In the genomic region with DNA sequence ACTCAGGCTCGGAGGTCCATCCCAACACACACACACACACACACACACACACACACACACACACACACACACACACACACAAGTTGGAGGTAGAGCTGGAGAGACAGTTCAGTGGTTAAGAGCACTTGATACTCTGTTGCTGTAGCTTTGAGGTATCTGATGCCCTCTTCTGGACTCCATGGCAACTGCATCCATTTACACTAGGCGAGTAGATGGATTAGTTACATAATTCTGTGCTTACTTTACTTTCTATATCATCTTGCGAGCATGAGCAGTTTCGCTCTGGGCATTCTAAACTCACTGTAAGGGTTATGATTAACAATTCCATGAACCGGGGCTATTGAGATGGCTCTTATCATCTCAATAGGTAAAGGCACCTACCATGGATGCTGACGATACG, we compare ENCODE assay signal across 8 mouse cellular contexts. TPM values are rescaled to one million over a fixed set of nuclear protein-coding genes. Genes with fewer than 3 reads are reported as not detected.
DNase-seq lines count a peak whose midpoint lies in the region; TF ChIP-seq lines count a peak whose summit lies in the region.

No protein-coding gene starts in this region.

- H3K27ac ChIP-seq in thymus, adult 2 months (ENCODE audit: control insufficient read depth, insufficient read depth, low read length): no peak overlapping the region
- no peak overlapping the region for H3K27ac ChIP-seq in embryonic facial prominence, embryonic 10.5 days (replicated peaks)

- 54% methylated on average over 7 of the region's 7 CpGs for WGBS in thymus, adult 2 months
- WGBS in embryonic facial prominence, embryonic 10.5 days: 70% methylated on average over 7 of the region's 7 CpGs

- no peak for TF ChIP-seq POLR2A in thymus, adult 2 months (IDR thresholded peaks at IDR 0.05; ENCODE audit: control insufficient read depth, extremely low read depth, insufficient read depth, low read length, poor library complexity)

- no peaks in the 10 kb centered on the region for H3K36me3 ChIP-seq in thymus, adult 2 months (ENCODE audit: control insufficient read depth, insufficient read depth, low read length)
- H3K36me3 ChIP-seq in embryonic facial prominence, embryonic 10.5 days (replicated peaks): no peaks in the 10 kb centered on the region

- TF ChIP-seq CTCF in thymus, adult 2 months (IDR thresholded peaks at IDR 0.05; ENCODE audit: borderline replicate concordance, control insufficient read depth, extremely low read depth, insufficient read depth, low read length, poor library complexity): no peak

- no peaks in the 10 kb centered on the region for H3K9me3 ChIP-seq in embryonic facial prominence, embryonic 10.5 days

- no peaks in the 10 kb centered on the region for H3K27me3 ChIP-seq in thymus, adult 2 months (ENCODE audit: control insufficient read depth, insufficient read depth, low read length)
- peaks cover 9% of the 10 kb centered on the region; the same call in 1 of the 2 replicates for H3K27me3 ChIP-seq in embryonic facial prominence, embryonic 10.5 days (replicated peaks; ENCODE audit: low read depth, poor library complexity, severe bottlenecking)

- DNase-seq in adrenal gland, adult (ENCODE audit: inconsistent age in 2 of 2, low spot score in 1 of 2): peak; percentile 54 to 86
- no peak for DNase-seq in adrenal gland, adult 8-10 months
- peak; percentile 59 for DNase-seq in thymus, adult 2 months
- no peak for DNase-seq in thymus, adult 18-20 months
- DNase-seq in embryonic facial prominence, embryonic 10.5 days (ENCODE audit: low spot score): peak; percentile 41
- peak; percentile 84 for DNase-seq in layer of hippocampus, adult 11-12 months (ENCODE audit: low spot score)
- peak; percentile 64 for DNase-seq in lung, postnatal 25 days (ENCODE audit: low spot score)
- peak; percentile 61 for DNase-seq in testis, postnatal 10 days (ENCODE audit: low spot score)

- peaks cover 5% of the 10 kb centered on the region for H3K4me1 ChIP-seq in thymus, adult 2 months (replicated peaks; ENCODE audit: control insufficient read depth, insufficient read depth, low read length)
- peaks cover 16% of the 10 kb centered on the region for H3K4me1 ChIP-seq in embryonic facial prominence, embryonic 10.5 days

- no peak overlapping the region for H3K4me3 ChIP-seq in thymus, adult 2 months (ENCODE audit: control insufficient read depth, insufficient read depth, low read length)
- no peak overlapping the region for H3K4me3 ChIP-seq in embryonic facial prominence, embryonic 10.5 days

RNA-seq across cellular contexts. Expression of a gene that starts 8.6 kb away (rescaled TPM):
- 10 to 100 TPM; 41.5 to 59.8 (median 46.7) TPM for total RNA-seq in adrenal gland, adult 8-10 months (2022)
- 0.17 and 0.18 TPM in 2 replicates for polyA plus RNA-seq in thymus, adult 2 months (2012; rRNA removed)
- polyA plus RNA-seq in embryonic facial prominence, embryonic 10.5 days (2016; fragmentation: Nextera tagmentation; extraction: Ambion mirVana): 0.80 and 1.9 TPM in 2 replicates

RNA-seq across cellular contexts. Expression of a gene that starts 14.5 kb away (rescaled TPM):
- total RNA-seq in adrenal gland, adult 8-10 months (2022): 100 to 1,000 TPM in 3 of 4 experiments, 10 to 100 TPM in 1; 97.3 to 186 (median 128) TPM
- polyA plus RNA-seq in thymus, adult 2 months (2012; rRNA removed): 204 and 207 TPM in 2 replicates
- 82.9 and 85.2 TPM in 2 replicates for polyA plus RNA-seq in embryonic facial prominence, embryonic 10.5 days (2016; fragmentation: Nextera tagmentation; extraction: Ambion mirVana)

Comparison
In these comparisons a context has a peak if more than half of its experiments do, and no peak if none do; other contexts are left out.
1. DNase-seq: peak in adrenal gland, adult (2 of 2), thymus, adult 2 months (single experiment), embryonic facial prominence, embryonic 10.5 days (single experiment), layer of hippocampus, adult 11-12 months (single experiment), lung, postnatal 25 days (single experiment) and testis, postnatal 10 days (single experiment); none in adrenal gland, adult 8-10 months (single experiment) and thymus, adult 18-20 months (0 of 2).